Mouse (Mus musculus) G1E (cell line): ENCODE measurements at regions not wholly inside any gene's neighbourhood (a gene's known extent, or its start where the extent isn't known, plus 50 kb on each side); places are given as distances from the start of the nearest gene placed in this dataset.

Source experiments
- ATAC-seq: 2 replicates; pipeline ENCODE4 v1.8.0; 2016; ENCODE audit warnings: mild to moderate bottlenecking; ENCODE audit not compliant: insufficient number of reproducible peaks, poor library complexity, low FRiP score, severe bottlenecking; ENCODE audit errors: extremely low read depth
- DNase-seq: peaks from one replicate; pipeline ENCODE4 v3.0.0; 2012; ENCODE audit warnings: low spot score
- H3K27me3 ChIP-seq: 2 replicates; pipeline ENCODE4 v1.6.1; 2012; ENCODE audit warnings: mild to moderate bottlenecking, low read length, inconsistent platforms; ENCODE audit not compliant: insufficient read depth
- H3K36me3 ChIP-seq: replicated peaks from 2 replicates; pipeline ENCODE3; 2012; ENCODE audit warnings: mild to moderate bottlenecking, inconsistent platforms
- H3K4me1 ChIP-seq: 2 replicates; pipeline ENCODE4 v1.6.1; 2012; ENCODE audit warnings: low read depth, low read length, inconsistent platforms, mixed read lengths; ENCODE audit not compliant: insufficient read depth
- H3K4me3 ChIP-seq: 2 replicates; pipeline ENCODE4 v1.5.1; 2012; ENCODE audit warnings: low read depth, mild to moderate bottlenecking, inconsistent platforms, low read length, moderate library complexity, mixed read lengths
- H3K9me3 ChIP-seq: replicated peaks from 2 replicates; pipeline ENCODE4 v1.6.1; 2012; ENCODE audit warnings: inconsistent platforms
- CTCF ChIP-seq: IDR thresholded peaks from 2 replicates; pipeline ENCODE4 v1.5.1; 2012; ENCODE audit warnings: low read depth, low read length, inconsistent platforms, mixed read lengths
- GATA1 ChIP-seq: IDR thresholded peaks from 2 replicates; pipeline ENCODE4 v1.6.1; 2012; ENCODE audit warnings: borderline replicate concordance, low read length, inconsistent platforms, mixed read lengths
- GATA2 ChIP-seq: IDR thresholded peaks from 2 replicates; pipeline ENCODE4 v1.6.1; 2012; ENCODE audit warnings: low read depth, low read length, inconsistent platforms, borderline replicate concordance
- POLR2AphosphoS5 ChIP-seq: IDR thresholded peaks from 2 replicates; pipeline ENCODE4 v1.6.1; 2012; ENCODE audit warnings: low read depth, low read length, inconsistent platforms; ENCODE audit not compliant: insufficient replicate concordance
- TAL1 ChIP-seq: conservative IDR thresholded peaks from 2 replicates; pipeline ENCODE4 v1.6.1; 2012; ENCODE audit warnings: low read depth, low read length, inconsistent platforms, mixed read lengths

- Histone ChIP-seq H3K36me3 (no peaks in the 10 kb centered on the region), H3K4me3 (no peak overlapping the region), H3K4me1 (no peaks in the 10 kb centered on the region), H3K27me3 (peaks cover 17% of the 10 kb centered on the region), H3K9me3 (no peaks in the 10 kb centered on the region)
- no peak for DNase-seq
- ATAC-seq = no peak
- TF ChIP-seq GATA2 (no peak), CTCF (no peak), TAL1 (no peak), GATA1 (no peak), POLR2AphosphoS5 (no peak)
Observed at GRCm38 (mm10) chr17:45821356-45821755, 87.7 kb upstream of the 1600014C23Rik start.

DNA sequence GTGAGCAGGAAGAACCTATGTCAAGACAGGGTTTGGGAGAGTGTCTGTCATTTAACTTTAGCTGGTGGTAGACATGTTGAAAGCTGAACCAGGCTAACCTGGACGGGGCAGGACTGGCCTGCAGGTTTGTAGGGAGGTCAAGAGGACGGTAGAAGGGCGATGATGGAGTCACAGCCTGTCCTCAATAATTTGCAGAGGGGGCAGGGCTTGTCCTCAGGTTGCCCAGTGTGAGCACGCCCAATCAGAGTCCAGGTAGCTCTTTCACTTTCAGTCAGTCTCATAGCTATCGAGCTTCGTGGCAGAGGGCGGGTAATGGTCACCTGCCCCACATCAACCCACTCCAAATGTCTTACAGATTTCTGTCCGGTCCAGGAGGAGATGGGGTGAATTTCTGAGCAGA, 85.5 kb upstream of the 1600014C23Rik start:
- Histone ChIP-seq H3K27me3 (peaks cover 21% of the 10 kb centered on the region), H3K4me1 (no peaks in the 10 kb centered on the region), H3K4me3 (no peak overlapping the region), H3K36me3 (no peaks in the 10 kb centered on the region), H3K9me3 (no peaks in the 10 kb centered on the region)
- no peak for DNase-seq
- no peak for ATAC-seq
- TF ChIP-seq CTCF (no peak), TAL1 (no peak)

DNA sequence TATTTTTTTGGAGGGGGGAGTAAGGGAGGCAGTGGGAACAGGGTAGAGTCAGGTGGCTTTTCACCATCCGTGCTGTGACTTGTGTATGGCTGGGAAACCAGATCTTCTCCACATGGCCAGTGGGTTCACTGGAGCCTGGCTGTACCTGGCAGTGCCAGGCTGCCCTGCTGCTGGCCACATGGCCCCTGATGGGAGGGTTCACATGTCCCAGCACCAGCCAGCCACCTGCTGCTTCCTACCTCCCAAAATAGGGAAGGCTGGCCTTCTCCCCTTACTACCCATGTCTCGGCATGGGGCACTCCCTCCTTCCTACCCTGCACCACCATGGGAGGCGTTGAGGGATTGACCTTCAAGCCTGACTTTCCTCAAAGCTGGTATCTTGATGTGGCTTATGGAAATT, 82.9 kb upstream of the 1600014C23Rik start:
- Histone ChIP-seq H3K4me3 (no peak overlapping the region), H3K9me3 (no peaks in the 10 kb centered on the region), H3K4me1 (no peaks in the 10 kb centered on the region; the same call in 1 of the 2 replicates), H3K36me3 (no peaks in the 10 kb centered on the region), H3K27me3 (peaks cover 29% of the 10 kb centered on the region; the same call in 1 of the 2 replicates)
- ATAC-seq (no peak), DNase-seq (no peak)
- TF ChIP-seq GATA2 = no peak
- no peak for TF ChIP-seq TAL1
- TF ChIP-seq CTCF = no peak
- no peak for TF ChIP-seq GATA1
- no peak for TF ChIP-seq POLR2AphosphoS5

- Histone ChIP-seq H3K27me3 (peaks cover 33% of the 10 kb centered on the region), H3K4me3 (no peak overlapping the region), H3K36me3 (no peaks in the 10 kb centered on the region), H3K9me3 (no peaks in the 10 kb centered on the region), H3K4me1 (no peaks in the 10 kb centered on the region; the same call in 1 of the 2 replicates)
- no peak for TF ChIP-seq GATA2
- TF ChIP-seq GATA1 = no peak
- no peak for TF ChIP-seq CTCF
- TF ChIP-seq POLR2AphosphoS5 = no peak
- TF ChIP-seq TAL1 = no peak
- no peak for ATAC-seq
- no peak for DNase-seq
Observed at GRCm38 (mm10) chr17:45815833-45816232, 82.2 kb upstream of the 1600014C23Rik start.

GRCm38 (mm10) chr17:45815341-45815740, 81.7 kb upstream of the 1600014C23Rik start:
- no peaks in the 10 kb centered on the region for H3K36me3 ChIP-seq
- peaks cover 33% of the 10 kb centered on the region for H3K27me3 ChIP-seq
- no peak for DNase-seq
- no peak overlapping the region for H3K4me3 ChIP-seq
- H3K9me3 ChIP-seq = no peaks in the 10 kb centered on the region
- no peak for ATAC-seq
- H3K4me1 ChIP-seq = no peaks in the 10 kb centered on the region; the same call in 1 of the 2 replicates
- TF ChIP-seq GATA1 = no peak
- TF ChIP-seq GATA2 = no peak
- no peak for TF ChIP-seq TAL1
- TF ChIP-seq CTCF = no peak
- no peak for TF ChIP-seq POLR2AphosphoS5

GRCm38 (mm10) chr17:45814586-45814985, 80.9 kb upstream of the 1600014C23Rik start:
- Histone ChIP-seq H3K9me3 (no peaks in the 10 kb centered on the region), H3K27me3 (peaks cover 35% of the 10 kb centered on the region), H3K4me1 (no peaks in the 10 kb centered on the region; the same call in 1 of the 2 replicates), H3K4me3 (no peak overlapping the region), H3K36me3 (no peaks in the 10 kb centered on the region)
- DNase-seq = no peak
- ATAC-seq = no peak
- TF ChIP-seq GATA2 (no peak), CTCF (no peak), TAL1 (no peak), POLR2AphosphoS5 (no peak), GATA1 (no peak)

- no peak for TF ChIP-seq TAL1
- TF ChIP-seq POLR2AphosphoS5 = no peak
- TF ChIP-seq GATA1 = no peak
- no peak for TF ChIP-seq CTCF
- TF ChIP-seq GATA2 = no peak
- Histone ChIP-seq H3K36me3 (no peaks in the 10 kb centered on the region), H3K27me3 (peaks cover 37% of the 10 kb centered on the region), H3K9me3 (no peaks in the 10 kb centered on the region), H3K4me1 (no peaks in the 10 kb centered on the region; the same call in 1 of the 2 replicates), H3K4me3 (no peak overlapping the region)
- ATAC-seq (no peak), DNase-seq (no peak)
Observed at GRCm38 (mm10) chr17:45813956-45814355, 80.3 kb upstream of the 1600014C23Rik start.
